Mouse (Mus musculus): ENCODE measurements around the gene Braf.

Braf gene

DNA sequence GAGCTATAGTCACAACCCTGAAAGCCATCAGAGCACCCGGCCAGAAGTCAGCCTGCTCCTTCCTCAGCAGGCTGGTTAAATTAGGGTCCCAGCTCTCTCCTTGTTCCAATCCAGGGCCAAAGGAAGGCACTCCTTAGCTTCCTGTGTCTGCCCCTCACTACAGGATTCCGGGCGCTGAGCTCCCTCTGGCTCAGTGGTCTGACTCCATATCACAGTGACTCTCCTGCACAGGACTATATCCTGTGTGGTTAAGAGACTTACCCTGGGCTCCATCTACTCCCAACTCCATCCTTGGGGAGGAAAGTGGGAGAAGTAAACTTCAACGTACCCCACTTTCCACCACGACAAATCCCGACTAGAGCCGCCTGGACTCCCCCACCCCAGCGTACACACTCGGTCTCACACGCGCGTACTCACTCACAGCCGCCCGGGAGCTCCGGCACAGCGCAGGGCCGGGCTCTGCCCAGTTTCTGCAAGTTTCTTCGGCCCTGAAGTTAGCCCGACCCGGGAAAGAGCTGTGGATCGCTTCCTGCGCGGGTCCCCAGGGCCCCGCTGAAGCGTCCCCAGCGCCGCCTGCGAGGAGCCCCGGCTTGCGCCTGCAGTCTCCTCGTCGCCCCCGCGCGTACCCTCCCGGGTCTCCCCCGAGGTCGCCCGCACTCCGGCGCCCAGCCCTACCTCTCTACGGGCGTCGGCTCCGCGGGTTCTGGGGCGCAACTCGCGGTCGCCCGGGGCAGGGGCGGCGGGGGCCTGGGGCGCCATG, 168.2 kb downstream of the Braf start:
- peak; percentile 28 to 45 for DNase-seq (ENCODE audit: low spot score in 2 of 2)

DNA sequence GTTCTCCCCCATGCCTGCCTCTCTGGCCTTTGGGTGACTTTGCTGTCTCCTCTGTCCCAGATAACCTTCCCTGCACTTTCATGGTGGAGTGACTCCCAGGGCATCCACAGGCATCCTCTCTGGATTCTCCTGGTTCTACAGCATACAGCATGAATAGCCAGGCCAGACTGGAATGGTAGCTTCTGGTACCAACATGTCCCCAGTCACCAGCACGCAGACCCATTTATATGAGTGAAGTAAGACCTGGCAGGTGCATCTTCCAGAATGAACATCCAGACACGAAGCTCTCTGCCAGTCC, 169.7 kb downstream of the Braf start:
- no peak for DNase-seq (ENCODE audit: low spot score in 2 of 2)

GRCm38 (mm10) chr6:39554888-39555647, 170.2 kb downstream of the Braf start:
- no peak for DNase-seq (ENCODE audit: low spot score in 2 of 2)
